Mouse (Mus musculus) induced T-regulatory cell, adult 2 months (primary cell): ENCODE results near the gene Rag1.

Experiments
- DNase-seq: peaks from one replicate; pipeline ENCODE4 v3.0.0-alpha.2; 2012; ENCODE audit warnings: low read depth

Gene Rag1

GRCm38 (mm10) chr2:101638979-101639839 lies 10.1 kb downstream of the Rag1 start:
- no peak for DNase-seq

- DNase-seq = peak; percentile 63
Observed at GRCm38 (mm10) chr2:101628297-101629236, 20.7 kb downstream of the Rag1 start.

GRCm38 (mm10) chr2:101627227-101627626 lies 22.1 kb downstream of the Rag1 start:
- DNase-seq = no peak

GRCm38 (mm10) chr2:101624526-101624925 lies 24.8 kb downstream of the Rag1 start, which contains the start of gene Rag2:
TSS of gene Rag2 (plus strand) at chr2:101624718.
- no peak for DNase-seq

GRCm38 (mm10) chr2:101624011-101624410 lies 25.3 kb downstream of the Rag1 start:
- DNase-seq = no peak

GRCm38 (mm10) chr2:101623042-101623441 lies 26.3 kb downstream of the Rag1 start:
- DNase-seq = no peak

- no peak for DNase-seq
Observed at GRCm38 (mm10) chr2:101621611-101622010, 27.7 kb downstream of the Rag1 start.

- DNase-seq = no peak
Observed at GRCm38 (mm10) chr2:101620899-101621298, 28.4 kb downstream of the Rag1 start.

- no peak for DNase-seq
Observed at GRCm38 (mm10) chr2:101618373-101618772, 30.9 kb downstream of the Rag1 start.

GRCm38 (mm10) chr2:101615464-101616305 lies 33.6 kb downstream of the Rag1 start:
- DNase-seq = peak; percentile 35

- DNase-seq = no peak
Observed at GRCm38 (mm10) chr2:101610861-101611260, 38.4 kb downstream of the Rag1 start.

GRCm38 (mm10) chr2:101608232-101608894 lies 40.9 kb downstream of the Rag1 start:
- no peak for DNase-seq

- no peak for DNase-seq
Observed at GRCm38 (mm10) chr2:101603099-101603498, 46.2 kb downstream of the Rag1 start.

- no peak for DNase-seq
Observed at GRCm38 (mm10) chr2:101600703-101601102, 48.6 kb downstream of the Rag1 start.

- DNase-seq = no peak
Observed at GRCm38 (mm10) chr2:101598190-101599181, 50.8 kb downstream of the Rag1 start.

GRCm38 (mm10) chr2:101597186-101597585 lies 52.1 kb downstream of the Rag1 start:
- DNase-seq = peak; percentile 19

- DNase-seq = no peak
Observed at GRCm38 (mm10) chr2:101594681-101595080, 54.6 kb downstream of the Rag1 start.

GRCm38 (mm10) chr2:101592886-101593285 lies 56.4 kb downstream of the Rag1 start:
- DNase-seq = no peak

GRCm38 (mm10) chr2:101592023-101592841 lies 57.1 kb downstream of the Rag1 start:
- DNase-seq = no peak
